Mouse (Mus musculus): ENCODE results near the gene Gm49320. TPM values are rescaled to one million over a fixed set of nuclear protein-coding genes. Genes with fewer than 3 reads are reported as not detected.

Gm49320 gene
- total and polyA plus RNA-seq, 2 experiments from 2014 or later, result 0.11 to 0.85 TPM

- Histone ChIP-seq H3K9me3 (ENCODE audit: low read length) (no peaks in the 10 kb centered on the region), H3K9ac (replicated peaks; ENCODE audit: low read length, poor library complexity, severe bottlenecking) (peak overlapping the region; percentile 64), H3K27ac (ENCODE audit: low read depth, low read length) (peak overlapping the region; percentile 63), H3K4me1 (ENCODE audit: insufficient read depth, low read length) (peaks cover 16% of the 10 kb centered on the region; the same call in 1 of the 2 replicates), H3K27me3 (ENCODE audit: insufficient read depth, low read length) (no peaks in the 10 kb centered on the region), H3K4me2 (ENCODE audit: low read depth, low read length, poor library complexity, severe bottlenecking) (peak overlapping the region; percentile 97), H3K4me3 (ENCODE audit: low read depth, low read length) (peak overlapping the region; percentile 47), H3K36me3 (ENCODE audit: insufficient read depth, low read length) (peaks cover 7% of the 10 kb centered on the region)
- TF ChIP-seq CTCF (IDR thresholded peaks at IDR 0.05), result no peak
- DNase-seq (ENCODE audit: low spot score) (no peak), ATAC-seq (ENCODE audit: low FRiP score) (no peak)
- 3% methylated on average over 25 of the region's 25 CpGs for WGBS
Measured at GRCm38 (mm10) chr8:4212809-4213209, 25.9 kb upstream of the Gm49320 start.

- H3K9me3 ChIP-seq (ENCODE audit: low read length), result no peaks in the 10 kb centered on the region
- ATAC-seq (ENCODE audit: low FRiP score), result no peak
- H3K4me2 ChIP-seq (ENCODE audit: low read depth, low read length, poor library complexity, severe bottlenecking), result peak overlapping the region; percentile 97
- DNase-seq (ENCODE audit: low spot score), result no peak
- TF ChIP-seq CTCF (IDR thresholded peaks at IDR 0.05), result no peak
- peak overlapping the region; percentile 63 for H3K27ac ChIP-seq (ENCODE audit: low read depth, low read length)
- WGBS, result 8% methylated on average over 18 of the region's 18 CpGs
- H3K4me3 ChIP-seq (ENCODE audit: low read depth, low read length), result peak overlapping the region; percentile 47
- peaks cover 16% of the 10 kb centered on the region; the same call in 1 of the 2 replicates for H3K4me1 ChIP-seq (ENCODE audit: insufficient read depth, low read length)
- H3K36me3 ChIP-seq (ENCODE audit: insufficient read depth, low read length), result peaks cover 7% of the 10 kb centered on the region; the same call in 1 of the 2 replicates
- H3K9ac ChIP-seq (replicated peaks; ENCODE audit: low read length, poor library complexity, severe bottlenecking), result peak overlapping the region; percentile 64
- no peaks in the 10 kb centered on the region for H3K27me3 ChIP-seq (ENCODE audit: insufficient read depth, low read length)
Measured at GRCm38 (mm10) chr8:4213210-4214005, 25.3 kb upstream of the Gm49320 start.

DNA sequence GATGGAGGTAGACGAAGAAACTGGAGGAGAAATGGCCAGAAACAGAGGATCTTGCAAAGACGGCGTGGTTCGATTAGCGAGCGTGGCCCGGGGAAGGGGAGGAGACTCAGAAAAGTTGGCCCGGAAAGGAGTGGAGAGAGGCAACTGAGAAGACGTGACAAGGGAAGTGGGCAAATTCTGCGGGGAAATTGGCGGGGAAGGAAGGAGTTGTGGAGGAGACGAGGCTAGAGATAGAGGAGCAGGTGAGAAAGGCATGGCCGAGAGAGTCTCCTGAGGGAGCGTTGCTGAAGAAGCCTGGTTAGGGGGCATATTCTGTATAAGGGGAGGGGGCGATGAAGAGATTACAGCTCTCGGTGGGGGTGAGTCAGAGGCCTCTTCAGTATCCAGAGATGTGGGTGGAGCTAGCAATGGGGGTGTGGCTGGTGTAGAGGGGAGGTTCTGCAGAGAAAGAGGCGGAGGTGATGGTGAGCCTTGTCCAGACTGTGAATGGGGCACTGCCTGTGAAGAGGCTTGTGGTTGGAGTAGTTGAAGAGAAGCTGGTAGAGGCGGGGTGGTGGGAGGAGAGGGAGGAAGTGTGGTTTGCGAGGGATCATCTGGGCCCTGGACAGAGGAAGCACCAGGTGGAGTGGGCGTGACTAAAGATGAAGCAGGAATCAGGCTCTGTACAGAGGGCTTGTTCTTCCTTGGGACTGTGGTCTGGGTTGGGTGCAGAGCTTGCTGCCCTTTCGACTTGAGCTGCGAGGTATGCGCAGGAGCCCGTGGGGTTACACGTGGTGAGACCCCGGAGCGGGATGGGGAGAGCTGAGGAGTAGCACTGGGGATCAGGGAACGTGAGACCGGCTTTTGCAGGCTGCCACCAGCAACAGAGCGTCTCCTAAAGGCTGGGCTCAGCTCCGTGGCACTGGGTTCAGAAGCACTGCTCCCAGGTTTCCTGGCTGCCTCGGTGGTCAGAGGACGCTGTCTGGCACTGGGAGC, 24.4 kb upstream of the Gm49320 start:
- no peak for TF ChIP-seq CTCF (IDR thresholded peaks at IDR 0.05)
- whole genome bisulfite sequencing, result 18% methylated on average over 32 of the region's 33 CpGs
- peak overlapping the region; percentile 64 for H3K9ac ChIP-seq (replicated peaks; ENCODE audit: low read length, poor library complexity, severe bottlenecking)
- H3K4me3 ChIP-seq (ENCODE audit: low read depth, low read length), result peak overlapping the region; percentile 47
- H3K36me3 ChIP-seq (ENCODE audit: insufficient read depth, low read length), result peaks cover 7% of the 10 kb centered on the region; the same call in 1 of the 2 replicates
- H3K9me3 ChIP-seq (ENCODE audit: low read length), result no peaks in the 10 kb centered on the region
- H3K4me2 ChIP-seq (ENCODE audit: low read depth, low read length, poor library complexity, severe bottlenecking), result peak overlapping the region; percentile 97
- H3K27me3 ChIP-seq (ENCODE audit: insufficient read depth, low read length), result no peaks in the 10 kb centered on the region
- H3K27ac ChIP-seq (ENCODE audit: low read depth, low read length), result peak overlapping the region; percentile 63
- ATAC-seq (ENCODE audit: low FRiP score), result no peak
- no peak for DNase-seq (ENCODE audit: low spot score)
- peaks cover 16% of the 10 kb centered on the region; the same call in 1 of the 2 replicates for H3K4me1 ChIP-seq (ENCODE audit: insufficient read depth, low read length)

DNA sequence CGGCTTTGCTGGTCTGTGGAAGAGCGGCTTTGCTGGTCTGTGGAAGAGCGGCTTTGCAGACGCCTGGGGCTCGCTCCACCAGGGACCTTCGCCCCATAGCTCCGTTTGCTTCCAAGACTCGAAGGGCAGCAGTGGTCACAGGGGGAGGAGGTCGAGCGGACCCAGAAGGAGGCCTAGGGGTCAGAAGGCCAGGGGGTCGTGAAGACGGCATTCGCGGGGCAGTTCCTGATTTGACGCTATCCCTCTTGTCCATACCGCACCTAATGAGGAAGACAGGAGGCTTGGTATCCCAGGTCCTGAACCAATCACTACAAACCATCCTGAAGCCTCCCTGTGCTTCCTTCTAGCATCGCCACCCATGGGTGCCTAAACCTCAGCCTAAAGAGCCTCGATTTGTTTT, 22.4 kb upstream of the Gm49320 start:
- peak overlapping the region; percentile 70 for H3K4me3 ChIP-seq (ENCODE audit: low read depth, low read length)
- peak; percentile 11; the same call in 1 of the 2 replicates for ATAC-seq (ENCODE audit: low FRiP score)
- H3K9ac ChIP-seq (replicated peaks; ENCODE audit: low read length, poor library complexity, severe bottlenecking), result peak overlapping the region; percentile 91
- H3K4me2 ChIP-seq (ENCODE audit: low read depth, low read length, poor library complexity, severe bottlenecking), result peak overlapping the region; percentile 97
- no peak for DNase-seq (ENCODE audit: low spot score)
- H3K27me3 ChIP-seq (ENCODE audit: insufficient read depth, low read length), result no peaks in the 10 kb centered on the region
- H3K36me3 ChIP-seq (ENCODE audit: insufficient read depth, low read length), result no peaks in the 10 kb centered on the region
- no peaks in the 10 kb centered on the region for H3K9me3 ChIP-seq (ENCODE audit: low read length)
- WGBS, result 3% methylated on average over 18 of the region's 18 CpGs
- no peak for TF ChIP-seq CTCF (IDR thresholded peaks at IDR 0.05)
- peak overlapping the region; percentile 98 for H3K27ac ChIP-seq (ENCODE audit: low read depth, low read length)
- H3K4me1 ChIP-seq (ENCODE audit: insufficient read depth, low read length), result peaks cover 16% of the 10 kb centered on the region; the same call in 1 of the 2 replicates

DNA sequence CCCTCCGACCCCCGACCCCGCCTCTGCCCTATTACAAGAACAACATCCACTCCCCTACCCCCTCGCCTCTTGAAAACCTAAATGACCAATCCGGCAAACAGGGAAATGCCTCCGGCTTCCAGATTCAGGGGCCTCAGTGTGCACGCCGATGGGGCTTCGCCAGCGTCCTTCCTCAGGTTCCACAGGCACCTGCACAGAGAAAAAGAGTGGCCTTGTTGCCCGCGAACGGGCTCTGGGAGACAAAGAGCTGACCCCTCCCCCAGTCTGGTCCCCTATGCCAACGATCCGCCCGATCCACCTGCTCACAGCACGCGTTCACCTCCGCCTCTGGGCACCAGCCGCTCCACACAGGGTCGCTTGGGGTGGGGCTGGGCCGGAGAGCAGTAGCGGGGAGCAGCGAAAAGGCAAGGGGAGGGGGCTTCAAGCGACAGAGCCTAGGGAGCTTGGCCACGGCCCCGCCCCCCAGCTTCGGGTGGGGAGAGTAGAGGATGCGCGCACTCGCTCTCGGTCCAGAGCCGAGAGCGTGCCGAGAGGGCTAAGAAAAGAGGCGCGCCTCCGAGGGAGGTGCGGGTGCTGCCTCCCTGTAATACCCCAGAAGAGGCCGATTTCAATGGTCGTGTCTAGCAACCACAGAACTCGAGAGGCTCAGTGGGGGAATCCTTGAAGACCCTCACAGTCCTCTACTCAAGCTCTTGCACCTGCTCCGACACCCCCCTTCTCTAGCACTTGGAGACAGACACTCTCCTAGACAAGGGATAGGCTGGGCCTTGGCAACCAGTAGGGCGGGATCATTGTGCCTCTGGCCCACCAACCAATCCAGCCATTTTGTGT, 21.7 kb upstream of the Gm49320 start, which contains the start of gene Prr36:
Prr36 (minus strand) TSS at position 669 of the 831 bp plus-strand sequence.
- no peak; the same call in 1 of the 2 replicates for TF ChIP-seq CTCF (IDR thresholded peaks at IDR 0.05)
- Histone ChIP-seq H3K9me3 (ENCODE audit: low read length) (no peaks in the 10 kb centered on the region), H3K4me1 (ENCODE audit: insufficient read depth, low read length) (peaks cover 16% of the 10 kb centered on the region; the same call in 1 of the 2 replicates), H3K27me3 (ENCODE audit: insufficient read depth, low read length) (no peaks in the 10 kb centered on the region), H3K27ac (ENCODE audit: low read depth, low read length) (peak within 1 kb of the TSS; percentile 98), H3K4me2 (ENCODE audit: low read depth, low read length, poor library complexity, severe bottlenecking) (peak within 1 kb of the TSS; percentile 97), H3K4me3 (ENCODE audit: low read depth, low read length) (peak within 1 kb of the TSS; percentile 70), H3K36me3 (ENCODE audit: insufficient read depth, low read length) (no peaks in the 10 kb centered on the region), H3K9ac (replicated peaks; ENCODE audit: low read length, poor library complexity, severe bottlenecking) (peak within 1 kb of the TSS; percentile 91)
- ATAC-seq (ENCODE audit: low FRiP score) (peak; percentile 91), DNase-seq (ENCODE audit: low spot score) (peak; percentile 94)
- 1% methylated on average over 44 of the region's 44 CpGs for WGBS

Data from midbrain, postnatal 0 days (tissue).